Comparison of ENCODE assay signal across 22 mouse cellular contexts in the genomic region with DNA sequence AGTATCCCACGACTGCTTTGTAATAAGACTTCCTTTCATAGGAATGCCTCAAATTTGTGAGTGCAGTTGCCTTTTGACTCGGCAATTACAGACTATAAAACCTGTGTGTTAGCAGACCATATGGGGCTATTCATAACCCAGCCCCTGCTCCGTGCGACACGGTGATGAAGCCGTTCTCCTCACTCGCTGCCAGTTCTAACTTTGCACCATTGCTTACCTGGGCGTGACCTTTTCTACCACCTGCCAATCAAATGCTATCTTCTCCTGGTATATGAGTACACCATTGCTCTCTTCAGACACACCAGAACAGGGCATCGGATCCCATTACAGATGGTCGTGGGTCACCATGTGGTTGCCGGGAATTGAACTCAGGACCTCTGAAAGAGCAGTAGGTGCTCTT.
DNase-seq lines count a peak whose midpoint lies in the region; ATAC-seq and TF ChIP-seq lines count a peak whose summit lies in the region.
"Had no signal": no experiment of that assay in that cellular context is flagged by ENCODE, and none has a peak within 500 bp of the region (broad histone marks: within the 10 kb centered on the region; RNA-seq: fewer than 3 reads in every experiment).

No protein-coding gene starts in this region.

- no peaks in the 10 kb centered on the region for H3K4me1 ChIP-seq in forebrain, embryonic 11.5 days (replicated peaks; ENCODE audit: control insufficient read depth, insufficient read depth, low read length)
- no peaks in the 10 kb centered on the region for H3K4me1 ChIP-seq in forebrain, embryonic 16.5 days (replicated peaks; ENCODE audit: control insufficient read depth, insufficient read depth, low read length)
- no peaks in the 10 kb centered on the region for H3K4me1 ChIP-seq in stomach, embryonic 15.5 days
- no peaks in the 10 kb centered on the region for H3K4me1 ChIP-seq in stomach, postnatal 0 days (replicated peaks; ENCODE audit: control insufficient read depth, insufficient read depth)
- H3K4me1 ChIP-seq in liver, embryonic 15.5 days (replicated peaks): peaks cover 49% of the 10 kb centered on the region
- H3K4me1 ChIP-seq in midbrain, embryonic 16.5 days (ENCODE audit: control insufficient read depth, insufficient read depth, low read length): no peaks in the 10 kb centered on the region
- H3K4me1 ChIP-seq: embryonic facial prominence, embryonic 12.5 days; forebrain, embryonic 15.5 days; limb, embryonic 15.5 days had no signal

- no peak for TF ChIP-seq EP300 in stomach, postnatal 0 days (optimal IDR thresholded peaks at IDR 0.05)

- DNase-seq in forebrain, embryonic 11.5 days (ENCODE audit: low spot score): no peak
- DNase-seq in stomach, postnatal 0 days (ENCODE audit: low spot score): no peak
- DNase-seq in thymus, adult 18-20 months: no peak
- DNase-seq in left cerebral cortex, postnatal 36 days (ENCODE audit: low spot score in 2 of 2): no peak
- DNase-seq: cerebellum, adult 18-20 months; cerebellum, postnatal 36 days; kidney, postnatal 36 days; layer of hippocampus, adult 9-11 months; lung, postnatal 10 days; right cerebral cortex, postnatal 25 days; thymus, postnatal 25 days had no signal

- H3K9me3 ChIP-seq in forebrain, embryonic 11.5 days (ENCODE audit: control insufficient read depth, low read length): no peaks in the 10 kb centered on the region
- H3K9me3 ChIP-seq in forebrain, embryonic 16.5 days (ENCODE audit: control insufficient read depth, low read length): no peaks in the 10 kb centered on the region
- H3K9me3 ChIP-seq in stomach, embryonic 15.5 days: no peaks in the 10 kb centered on the region
- H3K9me3 ChIP-seq in stomach, postnatal 0 days (ENCODE audit: control insufficient read depth, low read length): no peaks in the 10 kb centered on the region
- H3K9me3 ChIP-seq in liver, embryonic 15.5 days (replicated peaks): no peaks in the 10 kb centered on the region
- H3K9me3 ChIP-seq in midbrain, embryonic 16.5 days (replicated peaks; ENCODE audit: control insufficient read depth, low read length, poor library complexity, severe bottlenecking): no peaks in the 10 kb centered on the region
- H3K9me3 ChIP-seq: embryonic facial prominence, embryonic 12.5 days; forebrain, embryonic 15.5 days; limb, embryonic 15.5 days had no signal

- 49% methylated on average over 11 of the region's 11 CpGs for WGBS in forebrain, embryonic 11.5 days
- 37% methylated on average over 11 of the region's 11 CpGs for WGBS in forebrain, embryonic 16.5 days
- 62% methylated on average over 11 of the region's 11 CpGs for WGBS in stomach, embryonic 15.5 days
- WGBS in stomach, postnatal 0 days: 60% methylated on average over 11 of the region's 11 CpGs
- 46% methylated on average over 11 of the region's 11 CpGs for WGBS in liver, embryonic 15.5 days (ENCODE audit: insufficient replicate concordance)
- WGBS in midbrain, embryonic 16.5 days: 44% methylated on average over 11 of the region's 11 CpGs

- intact Hi-C loops in left cerebral cortex, postnatal 36 days (cut with DNase I): no loop called here

- no peak overlapping the region for H3K27ac ChIP-seq in forebrain, embryonic 11.5 days (ENCODE audit: low read depth, low read length)
- H3K27ac ChIP-seq in forebrain, embryonic 16.5 days (ENCODE audit: low read length): no peak overlapping the region
- no peak overlapping the region for H3K27ac ChIP-seq in stomach, embryonic 15.5 days
- H3K27ac ChIP-seq in stomach, postnatal 0 days (replicated peaks): no peak overlapping the region
- peak overlapping the region; percentile 51 for H3K27ac ChIP-seq in liver, embryonic 15.5 days (replicated peaks)
- H3K27ac ChIP-seq in midbrain, embryonic 16.5 days (ENCODE audit: low read length): no peak overlapping the region
- H3K27ac ChIP-seq: embryonic facial prominence, embryonic 12.5 days; forebrain, embryonic 15.5 days; hindbrain, postnatal 0 days; left cerebral cortex, adult 2 months; limb, embryonic 15.5 days had no signal

- H3K27me3 ChIP-seq in forebrain, embryonic 11.5 days (ENCODE audit: control insufficient read depth, insufficient read depth, low read length): no peaks in the 10 kb centered on the region; the same call in 1 of the 2 replicates
- no peaks in the 10 kb centered on the region for H3K27me3 ChIP-seq in forebrain, embryonic 16.5 days (replicated peaks; ENCODE audit: control insufficient read depth, insufficient read depth, low read length)
- H3K27me3 ChIP-seq in stomach, embryonic 15.5 days (replicated peaks): no peaks in the 10 kb centered on the region
- no peaks in the 10 kb centered on the region for H3K27me3 ChIP-seq in stomach, postnatal 0 days (ENCODE audit: control insufficient read depth, insufficient read depth, low read length)
- H3K27me3 ChIP-seq in liver, embryonic 15.5 days: no peaks in the 10 kb centered on the region
- H3K27me3 ChIP-seq in midbrain, embryonic 16.5 days (ENCODE audit: control insufficient read depth, insufficient read depth, low read depth, low read length): no peaks in the 10 kb centered on the region
- H3K27me3 ChIP-seq: CH12.LX; embryonic facial prominence, embryonic 12.5 days; forebrain, embryonic 15.5 days; limb, embryonic 15.5 days had no signal

- peak; percentile 44; the same call in 1 of the 2 replicates for ATAC-seq in forebrain, embryonic 11.5 days (replicated peaks; ENCODE audit: low FRiP score)
- ATAC-seq in forebrain, embryonic 16.5 days: no peak
- peak; percentile 27; the same call in 1 of the 2 replicates for ATAC-seq in stomach, embryonic 15.5 days (ENCODE audit: insufficient read depth, low FRiP score, low read depth)
- ATAC-seq in stomach, postnatal 0 days (ENCODE audit: low FRiP score, low TSS enrichment): no peak
- ATAC-seq in liver, embryonic 15.5 days (ENCODE audit: insufficient read depth): peak; percentile 74
- peak; percentile 68; the same call in 1 of the 2 replicates for ATAC-seq in midbrain, embryonic 16.5 days
- ATAC-seq: forebrain, embryonic 15.5 days; hindbrain, postnatal 0 days had no signal

- H3K4me2 ChIP-seq in forebrain, embryonic 11.5 days (ENCODE audit: low read depth, low read length, severe bottlenecking): no peak overlapping the region
- no peak overlapping the region for H3K4me2 ChIP-seq in forebrain, embryonic 16.5 days (ENCODE audit: low read length)
- no peak overlapping the region for H3K4me2 ChIP-seq in stomach, embryonic 15.5 days
- H3K4me2 ChIP-seq in stomach, postnatal 0 days (replicated peaks; ENCODE audit: low read depth): no peak overlapping the region
- peak overlapping the region; percentile 46 for H3K4me2 ChIP-seq in liver, embryonic 15.5 days
- H3K4me2 ChIP-seq in midbrain, embryonic 16.5 days (ENCODE audit: low read length): no peak overlapping the region
- H3K4me2 ChIP-seq: embryonic facial prominence, embryonic 12.5 days; forebrain, embryonic 15.5 days; limb, embryonic 15.5 days had no signal

- TF ChIP-seq CTCF in stomach, postnatal 0 days (IDR thresholded peaks at IDR 0.05; ENCODE audit: low read depth): no peak

- no peak overlapping the region for H3K4me3 ChIP-seq in forebrain, embryonic 11.5 days (ENCODE audit: low read depth, low read length)
- no peak overlapping the region for H3K4me3 ChIP-seq in forebrain, embryonic 16.5 days (replicated peaks; ENCODE audit: low read length)
- H3K4me3 ChIP-seq in stomach, embryonic 15.5 days (replicated peaks): no peak overlapping the region
- H3K4me3 ChIP-seq in stomach, postnatal 0 days (ENCODE audit: low read depth, low read length): no peak overlapping the region
- H3K4me3 ChIP-seq in liver, embryonic 15.5 days (replicated peaks): no peak overlapping the region; the same call in 1 of the 2 replicates
- no peak overlapping the region for H3K4me3 ChIP-seq in midbrain, embryonic 16.5 days (ENCODE audit: low read depth, low read length)
- H3K4me3 ChIP-seq: embryonic facial prominence, embryonic 12.5 days; erythroblast, embryonic 14.5 days; forebrain, embryonic 15.5 days; left cerebral cortex, adult 2 months; limb, embryonic 15.5 days had no signal

- no peaks in the 10 kb centered on the region for H3K36me3 ChIP-seq in forebrain, embryonic 11.5 days (ENCODE audit: control insufficient read depth, insufficient read depth, low read length)
- no peaks in the 10 kb centered on the region for H3K36me3 ChIP-seq in forebrain, embryonic 16.5 days (ENCODE audit: control insufficient read depth, insufficient read depth)
- H3K36me3 ChIP-seq in stomach, embryonic 15.5 days: no peaks in the 10 kb centered on the region
- no peaks in the 10 kb centered on the region for H3K36me3 ChIP-seq in stomach, postnatal 0 days (ENCODE audit: control insufficient read depth, insufficient read depth, low read length)
- H3K36me3 ChIP-seq in liver, embryonic 15.5 days (replicated peaks): no peaks in the 10 kb centered on the region
- H3K36me3 ChIP-seq in midbrain, embryonic 16.5 days (ENCODE audit: control insufficient read depth, insufficient read depth, low read length): no peaks in the 10 kb centered on the region
- H3K36me3 ChIP-seq: embryonic facial prominence, embryonic 12.5 days; forebrain, embryonic 15.5 days; limb, embryonic 15.5 days had no signal

- no peak overlapping the region for H3K9ac ChIP-seq in forebrain, embryonic 11.5 days (ENCODE audit: low read length)
- H3K9ac ChIP-seq in forebrain, embryonic 16.5 days (replicated peaks; ENCODE audit: low read depth, low read length): no peak overlapping the region
- no peak overlapping the region for H3K9ac ChIP-seq in stomach, embryonic 15.5 days
- no peak overlapping the region for H3K9ac ChIP-seq in stomach, postnatal 0 days (ENCODE audit: low read length)
- no peak overlapping the region for H3K9ac ChIP-seq in liver, embryonic 15.5 days
- no peak overlapping the region for H3K9ac ChIP-seq in midbrain, embryonic 16.5 days (ENCODE audit: low read depth, low read length)
- H3K9ac ChIP-seq: embryonic facial prominence, embryonic 12.5 days; forebrain, embryonic 15.5 days; limb, embryonic 15.5 days had no signal

Comparison
In these comparisons a context has a peak if more than half of its experiments do, and no peak if none do; other contexts are left out.
1. ATAC-seq: peak in forebrain, embryonic 11.5 days (single experiment), stomach, embryonic 15.5 days (single experiment), liver, embryonic 15.5 days (single experiment) and midbrain, embryonic 16.5 days (single experiment); none in forebrain, embryonic 16.5 days (single experiment) and stomach, postnatal 0 days (single experiment).